Mouse (Mus musculus) MEL (cell line): ENCODE results near the gene Ssc4d.

Experiments
- CHD2 ChIP-seq: IDR thresholded peaks from 2 replicates; pipeline ENCODE4 v1.6.1; 2011; ENCODE audit warnings: low read length, improper control_type of control experiment
- CTCF ChIP-seq, 3 experiments: IDR thresholded peaks in 2 of 3; conservative IDR thresholded peaks in 1 of 3; 2 replicates each; pipeline ENCODE4 v1.5.1; 2011 to 2012; ENCODE audit warnings: low read length in 3 of 3, low read depth in 2 of 3, mild to moderate bottlenecking in 2 of 3, improper control_type of control experiment in 1 of 3, inconsistent platforms in 1 of 3, mixed read lengths in 1 of 3, moderate library complexity in 1 of 3; ENCODE audit not compliant: control insufficient read depth in 1 of 3, insufficient read depth in 1 of 3, poor library complexity in 1 of 3, severe bottlenecking in 1 of 3
- GATA1 ChIP-seq: IDR thresholded peaks from 2 replicates; pipeline ENCODE4 v1.6.1; 2011; ENCODE audit warnings: low read depth, low read length, improper control_type of control experiment
- HCFC1 ChIP-seq: IDR thresholded peaks from 2 replicates; pipeline ENCODE4 v1.6.1; 2012; ENCODE audit warnings: low read depth, mild to moderate bottlenecking, inconsistent platforms, low read length, improper control_type of control experiment, moderate library complexity
- MAX ChIP-seq: IDR thresholded peaks from 2 replicates; pipeline ENCODE4 v1.6.1; 2011; ENCODE audit warnings: low read length, improper control_type of control experiment
- MYC ChIP-seq: IDR thresholded peaks from 2 replicates; pipeline ENCODE4 v1.6.1; 2011; ENCODE audit warnings: low read depth, mild to moderate bottlenecking, low read length, improper control_type of control experiment, moderate library complexity
- POLR2A ChIP-seq, 2 experiments: IDR thresholded peaks; 2 replicates each; pipeline ENCODE4 v1.6.1; 2011 to 2012; ENCODE audit warnings: low read length in 2 of 2, mild to moderate bottlenecking in 2 of 2, control low read depth in 1 of 2, improper control_type of control experiment in 1 of 2, low read depth in 1 of 2, moderate library complexity in 1 of 2; ENCODE audit not compliant: control insufficient read depth in 1 of 2, insufficient read depth in 1 of 2, poor library complexity in 1 of 2
- POLR2AphosphoS2 ChIP-seq: IDR thresholded peaks from 2 replicates; pipeline ENCODE4 v1.6.1; 2011; ENCODE audit warnings: low read length, improper control_type of control experiment
- USF2 ChIP-seq, 2 experiments: IDR thresholded peaks; 2 replicates each; pipeline ENCODE4 v1.6.1; 2011 to 2012; ENCODE audit warnings: improper control_type of control experiment in 2 of 2, low read length in 2 of 2, borderline replicate concordance in 1 of 2, inconsistent platforms in 1 of 2, low read depth in 1 of 2, mild to moderate bottlenecking in 1 of 2; ENCODE audit not compliant: insufficient read depth in 1 of 2
- ZC3H11A ChIP-seq: IDR thresholded peaks from 2 replicates; pipeline ENCODE4 v1.6.1; 2012; ENCODE audit warnings: low read depth, mild to moderate bottlenecking, inconsistent platforms, low read length, improper control_type of control experiment
- ZNF384 ChIP-seq: IDR thresholded peaks from 2 replicates; pipeline ENCODE4 v1.6.1; 2012; ENCODE audit warnings: low read depth, mild to moderate bottlenecking, inconsistent platforms, low read length, improper control_type of control experiment

GRCm38 (mm10) chr5:135959911-135960310, 14.4 kb downstream of the Ssc4d start:
- no peak for TF ChIP-seq MAX
- TF ChIP-seq ZC3H11A: no peak
- TF ChIP-seq CTCF (IDR thresholded peaks at IDR 0.05 in 2 of 3, conservative IDR thresholded peaks at IDR 0.05 in 1 of 3; ENCODE audit: control insufficient read depth in 1 of 3, insufficient read depth in 1 of 3, low read depth in 2 of 3, low read length in 3 of 3, poor library complexity in 1 of 3, severe bottlenecking in 1 of 3): no peak
- TF ChIP-seq POLR2AphosphoS2: no peak
- TF ChIP-seq CHD2: no peak
- TF ChIP-seq GATA1: no peak
- TF ChIP-seq POLR2A (IDR thresholded peaks at IDR 0.05; ENCODE audit: control insufficient read depth in 1 of 2, insufficient read depth in 1 of 2, low read depth in 1 of 2, low read length in 2 of 2, poor library complexity in 1 of 2): no peak
- TF ChIP-seq HCFC1: no peak
- TF ChIP-seq ZNF384: no peak
- no peak for TF ChIP-seq USF2 (IDR thresholded peaks at IDR 0.05; ENCODE audit: borderline replicate concordance in 1 of 2, insufficient read depth in 1 of 2, low read depth in 1 of 2, low read length in 2 of 2)
- no peak for TF ChIP-seq MYC
